ENCODE assay signal across 8 mouse cellular contexts in genomic region chr5:105500132-105501121, GRCm38 (mm10). TPM values are rescaled to one million over a fixed set of nuclear protein-coding genes. Genes with fewer than 3 reads are reported as not detected.
DNase-seq lines count a peak whose midpoint lies in the region; ATAC-seq lines count a peak whose summit lies in the region.
"Had no signal": no experiment of that assay in that cellular context is flagged by ENCODE, and none has a peak within 500 bp of the region (broad histone marks: within the 10 kb centered on the region; RNA-seq: fewer than 3 reads in every experiment).

No protein-coding gene starts in this region.

- H3K36me3 ChIP-seq in forebrain, embryonic 10.5 days (replicated peaks) = no peaks in the 10 kb centered on the region
- H3K36me3 ChIP-seq: heart, embryonic 13.5 days had no signal

- 0 out of 2 replicates have a peak overlapping the region, but pooled peaks have one; percentile 1 for H3K27ac ChIP-seq in forebrain, embryonic 10.5 days
- H3K27ac ChIP-seq: heart, embryonic 13.5 days had no signal

- peaks cover 32% of the 10 kb centered on the region for H3K27me3 ChIP-seq in forebrain, embryonic 10.5 days (ENCODE audit: poor library complexity, severe bottlenecking)
- H3K27me3 ChIP-seq: heart, embryonic 13.5 days had no signal

- peak; percentile 70 for ATAC-seq in megakaryocyte progenitor cell, adult 5-6 weeks (replicated peaks; ENCODE audit: poor library complexity)

- peak; percentile 31 for DNase-seq in A20 (ENCODE audit: low read depth, low spot score)
- peak; percentile 73 for DNase-seq in CD4-positive, CD25-positive, alpha-beta regulatory T cell, adult 2 months (ENCODE audit: low read depth, low spot score)
- no peak for DNase-seq in forebrain, embryonic 10.5 days (ENCODE audit: extremely low spot score, low spot score)
- peak; percentile 69 for DNase-seq in thymus, postnatal 25 days
- no peak for DNase-seq in layer of hippocampus, postnatal 25 days (ENCODE audit: extremely low spot score in 1 of 2, low spot score in 1 of 2)
- no peak for DNase-seq in kidney, adult 18-20 months

- no peak overlapping the region for H3K4me3 ChIP-seq in forebrain, embryonic 10.5 days
- H3K4me3 ChIP-seq: heart, embryonic 13.5 days had no signal

- 47% methylated on average over 12 of the region's 12 CpGs for WGBS in forebrain, embryonic 10.5 days

- peaks cover 7% of the 10 kb centered on the region for H3K9me3 ChIP-seq in forebrain, embryonic 10.5 days
- H3K9me3 ChIP-seq: heart, embryonic 13.5 days had no signal

- peaks cover 61% of the 10 kb centered on the region for H3K4me1 ChIP-seq in forebrain, embryonic 10.5 days

RNA-seq across cellular contexts. Expression of gene Lrrc8c, which starts 18.8 kb away (rescaled TPM):
- 12.4 and 14.8 TPM in 2 replicates for polyA plus RNA-seq in forebrain, embryonic 10.5 days (2016; fragmentation: Nextera tagmentation; extraction: Ambion mirVana)
- 27.6 and 35.9 TPM in 2 replicates for total RNA-seq in megakaryocyte progenitor cell, adult 5-6 weeks (2015)
- 5.5 and 7.4 TPM in 2 replicates for total RNA-seq in megakaryocyte progenitor cell, adult 5-6 weeks (2017)
- 10 to 100 TPM; 23.5 to 27.0 TPM for total RNA-seq in layer of hippocampus, postnatal 25 days (2021)

Comparison
In these comparisons a context has a peak if more than half of its experiments do, and no peak if none do; other contexts are left out.
1. DNase-seq: peak in A20 (single experiment), CD4-positive, CD25-positive, alpha-beta regulatory T cell, adult 2 months (single experiment) and thymus, postnatal 25 days (single experiment); none in forebrain, embryonic 10.5 days (single experiment), layer of hippocampus, postnatal 25 days (0 of 2) and kidney, adult 18-20 months (single experiment).